Mouse (Mus musculus) forebrain, embryonic 10.5 days (tissue): ENCODE data around the gene Rin1. TPM values are rescaled to one million over a fixed set of nuclear protein-coding genes. Genes with fewer than 3 reads are reported as not detected.
"Not testable (repeated sequence)": the region's sequence is repeated elsewhere in the genome, so short reads cannot be mapped to it uniquely, and the experiment has no call there.

Experiments used
- DNase-seq: peaks from one replicate; pipeline ENCODE4 v3.0.0-alpha.2; 2017; ENCODE audit warnings: low spot score; ENCODE audit errors: extremely low spot score
- H3K27ac ChIP-seq: fragments of 300-500 bp; sonication (generic); 2 replicates; pipeline ENCODE4 v1.5.1; 2016; ENCODE audit warnings: mild to moderate bottlenecking
- H3K27me3 ChIP-seq: fragments of 300-500 bp; sonication (generic); 2 replicates; pipeline ENCODE4 v1.6.1; 2016; ENCODE audit warnings: mild to moderate bottlenecking; ENCODE audit not compliant: poor library complexity, severe bottlenecking
- H3K36me3 ChIP-seq: fragments of 300-500 bp; sonication (generic); replicated peaks from 2 replicates; pipeline ENCODE4 v1.6.1; 2016; ENCODE audit warnings: mild to moderate bottlenecking, moderate library complexity
- H3K4me1 ChIP-seq: fragments of 300-500 bp; sonication (generic); 2 replicates; pipeline ENCODE4 v1.6.1; 2016
- H3K4me3 ChIP-seq: fragments of 300-500 bp; sonication (generic); 2 replicates; pipeline ENCODE4 v1.5.1; 2016; ENCODE audit warnings: mild to moderate bottlenecking, moderate library complexity
- H3K9me3 ChIP-seq: fragments of 300-500 bp; sonication (generic); 2 replicates; pipeline ENCODE4 v1.6.1; 2016; ENCODE audit warnings: mild to moderate bottlenecking, moderate library complexity
- WGBS: fragments of 180-500 bp; shearing (Covaris S2); methylation state at CpG from one replicate; pipeline ENCODE4 v1.1.7; 2016; 5-methylcytosine and 5-hydroxymethylcytosine counted together
- polyA plus RNA-seq: library from polyadenylated mRNA; unstranded; fragments of >200 nt; fragmentation: Nextera tagmentation; extraction: Ambion mirVana; gene quantifications from 2 replicates; pipeline ENCODE4 v1.2.1, GENCODE M21; 2016

Gene Rin1
- polyA plus RNA-seq, 1 experiment from 2014 or later: 3.7 TPM

- Histone ChIP-seq H3K4me1 (no peaks in the 10 kb centered on the region), H3K36me3 (no peaks in the 10 kb centered on the region), H3K4me3 (no peak overlapping the region), H3K9me3 (no peaks in the 10 kb centered on the region), H3K27me3 (peaks cover 59% of the 10 kb centered on the region), H3K27ac (no peak overlapping the region)
- DNase-seq: no peak
- WGBS: 91% methylated on average over 1 of the region's 1 CpGs
Observed at GRCm38 (mm10) chr19:5079279-5079678, 29.0 kb downstream of the Rin1 start.

GRCm38 (mm10) chr19:5082005-5082404 is 31.7 kb downstream of the Rin1 start:
- Histone ChIP-seq H3K27me3 (peaks cover 76% of the 10 kb centered on the region), H3K4me3 (no peak overlapping the region), H3K4me1 (peaks cover 13% of the 10 kb centered on the region), H3K27ac (no peak overlapping the region), H3K9me3 (no peaks in the 10 kb centered on the region), H3K36me3 (no peaks in the 10 kb centered on the region)
- 71% methylated on average over 18 of the region's 18 CpGs for WGBS
- DNase-seq: no peak

GRCm38 (mm10) chr19:5082596-5082995 is 32.3 kb downstream of the Rin1 start:
- no peaks in the 10 kb centered on the region for H3K9me3 ChIP-seq
- peaks cover 19% of the 10 kb centered on the region for H3K4me1 ChIP-seq
- peaks cover 78% of the 10 kb centered on the region for H3K27me3 ChIP-seq
- DNase-seq: no peak
- no peak overlapping the region for H3K4me3 ChIP-seq
- H3K36me3 ChIP-seq: no peaks in the 10 kb centered on the region
- 71% methylated on average over 24 of the region's 24 CpGs for WGBS
- no peak overlapping the region for H3K27ac ChIP-seq

DNA sequence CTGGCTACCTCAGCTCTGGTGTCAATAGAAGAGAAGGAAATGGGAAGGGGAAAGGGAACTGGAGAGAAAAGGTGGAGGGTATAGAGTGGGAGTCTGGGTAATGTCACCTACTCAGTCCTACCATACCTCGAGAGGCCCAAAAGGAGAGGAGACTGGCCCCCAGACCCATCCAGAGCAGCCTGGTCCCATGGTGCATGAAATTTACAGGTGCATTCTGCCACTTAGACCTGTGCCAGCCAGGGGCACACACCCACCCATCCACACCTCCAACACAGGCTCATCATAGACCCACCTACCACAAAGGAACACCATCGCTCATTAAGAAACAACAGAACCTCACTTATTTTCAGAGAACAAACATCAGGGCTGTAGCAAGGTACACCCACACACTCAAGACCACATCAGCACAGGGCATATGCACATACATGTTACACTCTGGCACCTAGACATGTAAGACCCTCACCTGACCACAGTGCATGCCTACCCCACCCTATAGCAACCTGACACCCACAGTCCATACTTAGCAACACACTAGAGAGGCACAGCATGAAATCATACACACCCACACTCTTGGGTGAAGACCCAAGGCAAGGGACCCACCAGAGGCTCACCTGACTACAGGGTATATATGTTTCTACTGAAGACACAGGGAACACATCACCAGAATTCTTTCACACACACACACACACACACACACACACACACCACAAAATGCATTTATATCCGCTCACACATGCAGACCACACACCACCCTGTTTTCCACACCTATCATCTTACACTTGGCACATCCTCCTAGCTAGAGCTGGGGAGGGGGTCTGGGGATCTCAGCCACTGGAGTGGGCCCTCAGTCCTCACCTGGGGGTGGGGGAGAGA is 33.9 kb downstream of the Rin1 start:
- Histone ChIP-seq H3K4me3 (peak overlapping the region; percentile 58), H3K4me1 (peaks cover 30% of the 10 kb centered on the region), H3K36me3 (no peaks in the 10 kb centered on the region), H3K27ac (no peak overlapping the region), H3K27me3 (peaks cover 78% of the 10 kb centered on the region), H3K9me3 (no peaks in the 10 kb centered on the region)
- DNase-seq: no peak
- WGBS: 66% methylated on average over 3 of the region's 3 CpGs

DNA sequence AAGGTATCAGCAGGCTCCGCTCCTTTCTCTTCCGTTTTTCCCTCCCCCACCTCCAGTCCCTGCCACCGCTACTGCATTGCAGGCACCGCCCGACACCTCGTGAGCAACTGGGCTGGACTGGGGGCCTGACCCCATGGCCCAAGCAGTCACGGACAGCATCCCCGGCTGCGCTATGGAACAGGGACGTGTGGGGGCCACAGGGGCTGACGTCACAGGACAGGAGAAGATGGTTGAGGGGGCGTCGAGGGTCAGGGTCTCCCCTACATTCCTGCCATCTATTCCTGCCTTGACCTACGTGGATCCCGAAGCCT is 34.5 kb downstream of the Rin1 start:
- Histone ChIP-seq H3K27ac (no peak overlapping the region), H3K4me3 (peak overlapping the region; percentile 58), H3K9me3 (no peaks in the 10 kb centered on the region), H3K27me3 (peaks cover 74% of the 10 kb centered on the region), H3K4me1 (peaks cover 36% of the 10 kb centered on the region), H3K36me3 (peaks cover 3% of the 10 kb centered on the region)
- WGBS: 4% methylated on average over 15 of the region's 15 CpGs
- DNase-seq: no peak

- H3K4me1 ChIP-seq: peaks cover 36% of the 10 kb centered on the region
- WGBS: under 1% methylated on average over 69 of the region's 69 CpGs
- H3K36me3 ChIP-seq: peaks cover 6% of the 10 kb centered on the region
- H3K27me3 ChIP-seq: peaks cover 68% of the 10 kb centered on the region
- no peak within 1 kb of the TSS for H3K27ac ChIP-seq
- H3K9me3 ChIP-seq: no peaks in the 10 kb centered on the region
- H3K4me3 ChIP-seq: peak within 1 kb of the TSS; percentile 58
- DNase-seq: no peak
Observed at GRCm38 (mm10) chr19:5085145-5085863, 35.0 kb downstream of the Rin1 start, which contains the start of gene Tmem151a. Tmem151a (minus strand) TSS chr19:5085531.

DNA sequence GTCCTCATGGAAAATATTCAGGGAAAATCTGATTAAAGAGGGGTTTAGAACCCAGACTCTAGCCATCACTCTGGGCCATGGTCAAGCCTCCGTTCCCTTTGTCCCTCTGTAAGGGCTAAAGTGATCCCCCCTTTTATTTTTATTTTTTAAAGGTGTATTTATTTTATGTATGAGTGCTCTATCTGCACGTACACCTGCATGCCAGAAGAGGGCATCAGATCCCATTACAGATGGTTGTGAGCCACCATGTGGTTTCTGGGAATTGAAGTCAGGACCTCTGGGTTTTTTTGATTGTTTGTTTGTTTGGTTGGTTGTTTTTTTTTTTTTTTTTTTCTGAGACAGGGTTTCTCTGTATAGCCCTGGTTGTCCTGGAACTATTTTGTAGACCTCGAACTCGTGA is 36.3 kb downstream of the Rin1 start:
- DNase-seq, H3K4me3 ChIP-seq, H3K9me3 ChIP-seq, H3K27ac ChIP-seq: not testable (repeated sequence)
- WGBS: 63% methylated on average over 4 of the region's 4 CpGs
- H3K4me1 ChIP-seq: peaks cover 36% of the 10 kb centered on the region
- peaks cover 56% of the 10 kb centered on the region for H3K27me3 ChIP-seq
- H3K36me3 ChIP-seq: peaks cover 18% of the 10 kb centered on the region

GRCm38 (mm10) chr19:5087884-5088728 is 37.8 kb downstream of the Rin1 start, which contains the start of gene Yif1a:
Yif1a (plus strand) TSS chr19:5088538.
- Histone ChIP-seq H3K9me3 (no peaks in the 10 kb centered on the region), H3K4me3 (peak within 1 kb of the TSS; percentile 90), H3K36me3 (peaks cover 34% of the 10 kb centered on the region), H3K27me3 (peaks cover 40% of the 10 kb centered on the region), H3K27ac (peak within 1 kb of the TSS; percentile 83), H3K4me1 (peaks cover 36% of the 10 kb centered on the region)
- WGBS: under 1% methylated on average over 58 of the region's 58 CpGs
- peak; percentile 93 for DNase-seq

GRCm38 (mm10) chr19:5089324-5089723 is 39.0 kb downstream of the Rin1 start:
- peaks cover 42% of the 10 kb centered on the region for H3K36me3 ChIP-seq
- H3K27ac ChIP-seq: no peak overlapping the region

DNA sequence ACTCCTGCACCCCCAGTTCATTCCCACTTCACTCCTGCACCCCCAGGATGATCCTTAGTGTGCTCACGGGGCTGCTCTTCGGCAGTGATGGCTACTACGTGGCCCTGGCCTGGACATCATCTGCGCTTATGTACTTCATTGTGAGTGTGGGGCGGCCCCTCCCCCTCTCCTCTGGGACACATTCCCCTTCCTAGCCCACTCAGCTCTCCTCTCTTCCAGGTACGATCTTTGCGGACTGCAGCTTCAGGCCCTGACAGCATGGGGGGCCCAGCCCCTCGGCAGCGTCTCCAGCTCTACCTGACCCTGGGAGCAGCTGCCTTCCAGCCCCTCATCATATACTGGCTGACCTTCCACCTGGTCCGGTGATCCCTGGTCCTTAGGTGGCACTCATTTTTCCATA is 41.8 kb downstream of the Rin1 start:
- Histone ChIP-seq H3K9me3 (no peaks in the 10 kb centered on the region), H3K27me3 (peaks cover 26% of the 10 kb centered on the region; the same call in 1 of the 2 replicates), H3K4me3 (no peak overlapping the region), H3K4me1 (peaks cover 60% of the 10 kb centered on the region), H3K36me3 (peaks cover 42% of the 10 kb centered on the region), H3K27ac (no peak overlapping the region)
- no peak for DNase-seq
- WGBS: 90% methylated on average over 10 of the region's 10 CpGs

More at GRCm38 (mm10) chr19:5089324-5089723, 39.0 kb downstream of the Rin1 start:
- peak overlapping the region; percentile 90 for H3K4me3 ChIP-seq
- no peak for DNase-seq
- H3K4me1 ChIP-seq: peaks cover 46% of the 10 kb centered on the region
- WGBS: 91% methylated on average over 4 of the region's 4 CpGs
- no peaks in the 10 kb centered on the region for H3K9me3 ChIP-seq
- H3K27me3 ChIP-seq: peaks cover 28% of the 10 kb centered on the region

- Histone ChIP-seq H3K27me3 (peaks cover 26% of the 10 kb centered on the region; the same call in 1 of the 2 replicates), H3K27ac (0 out of 2 replicates have a peak overlapping the region, but pooled peaks have one; percentile 9), H3K4me1 (peaks cover 65% of the 10 kb centered on the region), H3K9me3 (no peaks in the 10 kb centered on the region), H3K4me3 (peak overlapping the region; percentile 70; the same call in 1 of the 2 replicates), H3K36me3 (peaks cover 42% of the 10 kb centered on the region)
- WGBS: 74% methylated on average over 12 of the region's 12 CpGs
- DNase-seq: no peak
Observed at GRCm38 (mm10) chr19:5093481-5094242, 43.4 kb downstream of the Rin1 start.
